Mouse (Mus musculus) brain, adult 10 weeks (tissue): ENCODE results near the gene Hdac5. TPM values are rescaled to one million over a fixed set of nuclear protein-coding genes. Genes with fewer than 3 reads are reported as not detected.

Source experiments
- polyA plus RNA-seq: library from polyadenylated mRNA; stranded (reverse); fragments of 350-450 nt; fragmentation: Illumina TruSeq; extraction: RNeasy Lipid Tissue Mini Kit (QIAGEN cat#74804); gene quantifications from one replicate; pipeline ENCODE4 v1.2.3, GENCODE M21; 2015; ENCODE audit warnings: low read depth, low replicate concordance

Gene Hdac5
- polyA plus RNA-seq = 122 TPM

GRCm38 (mm10) chr11:102230006-102230741 is at the start of gene Hdac5:
Hdac5 (minus strand) TSS chr11:102230166.

GRCm38 (mm10) chr11:102268520-102269244 is 38.7 kb upstream of the Hdac5 start, which contains the start of gene Asb16:
Asb16 (plus strand) TSS chr11:102268743.

GRCm38 (mm10) chr11:102248630-102249230 is 18.8 kb upstream of the Hdac5 start, which contains the start of gene BC030867:
BC030867 (plus strand) TSS chr11:102248882.

GRCm38 (mm10) chr11:102189461-102190436 is 40.2 kb downstream of the Hdac5 start, which contains the start of gene G6pc3:
G6pc3 (plus strand) TSS chr11:102189620.

DNA sequence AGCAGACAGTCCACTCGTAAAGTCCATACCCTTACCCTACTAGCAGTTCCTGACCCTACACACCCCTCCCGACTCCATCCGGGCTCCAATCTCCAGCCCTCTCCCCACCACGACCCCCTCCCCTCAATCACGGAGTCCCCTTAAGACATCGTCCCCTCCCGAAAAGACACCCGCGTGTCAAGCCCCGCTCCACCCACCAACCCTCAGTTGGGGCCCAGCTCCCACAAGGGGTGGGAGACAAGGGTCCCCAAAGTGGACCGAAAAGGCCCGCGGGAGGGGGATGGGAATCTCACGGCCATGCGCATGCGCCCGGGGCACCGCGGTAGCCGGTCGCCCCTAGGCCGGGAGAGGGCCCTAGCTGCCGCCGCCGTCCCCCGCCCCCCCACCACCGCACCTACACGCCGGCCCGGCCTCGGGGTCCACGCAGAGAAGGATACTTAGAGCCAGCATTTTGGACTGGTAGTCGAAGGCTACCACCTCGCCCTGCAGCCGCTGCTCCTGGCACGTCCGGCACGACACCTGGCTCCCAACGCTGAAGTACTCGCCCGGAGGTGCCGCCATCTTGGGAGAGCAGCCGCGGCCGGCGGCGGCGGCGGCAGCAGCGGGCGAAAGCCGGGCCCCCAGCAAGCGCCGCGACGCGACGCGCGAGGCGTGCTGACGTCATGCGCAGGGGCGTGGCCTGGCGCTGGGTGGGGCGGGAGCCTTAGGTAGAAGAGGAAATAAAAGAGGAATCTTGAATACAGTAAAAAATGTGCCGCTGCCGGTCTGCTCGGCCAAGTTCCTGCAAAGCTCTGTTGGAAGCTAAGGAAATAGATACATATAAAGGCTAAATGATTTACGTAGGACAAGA is 45.1 kb downstream of the Hdac5 start, which contains the start of gene Lsm12:
Lsm12 (minus strand) TSS at position 651 of the 850 bp plus-strand sequence.

DNA sequence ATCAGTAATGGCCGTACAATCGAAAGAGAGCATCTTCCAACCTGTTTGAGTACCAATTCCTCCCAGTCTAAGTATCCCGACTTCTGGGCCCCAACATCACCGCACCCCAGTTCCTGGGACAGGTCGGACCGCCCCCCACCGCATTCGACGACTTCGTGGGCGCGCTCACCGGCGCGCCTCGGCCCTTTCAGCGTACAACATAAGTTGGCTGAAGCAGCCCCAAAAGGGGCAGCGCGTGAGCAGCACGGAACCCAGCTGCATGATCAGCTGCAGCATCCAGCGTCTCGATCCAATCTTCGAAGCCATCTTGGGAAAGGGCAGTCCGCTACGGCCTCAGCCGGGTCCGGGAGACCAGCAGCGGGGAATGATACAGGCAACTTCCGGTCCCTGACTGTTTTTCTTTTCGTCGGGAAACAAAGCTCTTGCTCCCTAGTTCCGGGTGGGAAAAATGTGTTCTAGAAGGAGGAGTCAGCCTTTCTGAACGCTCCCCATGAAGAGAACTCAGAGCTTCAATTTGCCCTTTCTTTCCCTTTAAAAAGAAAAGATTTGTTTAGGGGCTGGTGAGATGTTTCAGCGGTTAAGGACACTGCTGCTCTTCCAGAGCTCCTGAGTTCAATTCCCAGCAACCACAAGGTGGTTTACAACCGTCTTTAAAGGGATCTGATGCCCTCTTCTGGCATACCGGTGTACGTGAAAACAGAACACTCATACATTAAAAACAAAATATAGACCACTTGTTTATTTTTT is 73.8 kb downstream of the Hdac5 start, which contains the start of gene Tmem101:
Tmem101 (minus strand) TSS at position 366 of the 747 bp plus-strand sequence.

DNA sequence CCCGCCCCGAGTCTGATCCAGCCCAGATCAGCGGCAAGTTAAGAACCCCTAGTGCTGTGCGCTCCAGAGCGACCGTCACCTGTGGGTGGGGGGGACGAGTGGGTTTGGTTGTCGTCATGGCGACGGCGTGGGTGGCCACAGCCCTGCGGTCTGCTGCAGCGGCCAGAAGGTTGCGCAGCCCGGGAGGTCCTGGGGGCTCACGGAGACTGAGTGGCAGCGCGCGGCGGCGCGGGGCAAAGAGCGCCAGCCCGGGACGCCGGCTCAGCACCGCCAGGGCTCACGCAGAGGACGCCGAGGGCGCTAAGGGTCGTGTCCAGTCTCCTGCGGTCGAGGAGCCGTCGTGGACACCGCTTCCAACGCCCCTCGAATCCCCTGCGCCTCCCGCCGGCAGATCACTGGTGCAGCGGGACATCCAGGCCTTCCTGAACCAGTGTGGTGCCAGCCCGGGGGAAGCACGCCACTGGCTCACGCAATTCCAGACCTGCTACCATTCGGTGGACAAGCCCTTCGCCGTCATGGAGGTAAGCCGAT is 84.4 kb downstream of the Hdac5 start, which contains the start of gene Nags:
Nags (plus strand) TSS at position 43 of the 531 bp plus-strand sequence.

Other genes starting within 250 kb of the Hdac5 start
- gene Cfap97d1, start 245.9 kb downstream of the Hdac5 start, polyA plus RNA-seq = not detected
- 151 TPM for gene Dusp3, start 243.2 kb downstream of the Hdac5 start, polyA plus RNA-seq
- 42.1 TPM for gene Mpp3, start 201.7 kb downstream of the Hdac5 start, polyA plus RNA-seq
- gene Cd300lg, start 188.7 kb downstream of the Hdac5 start, polyA plus RNA-seq = 0.25 TPM
- 87.5 TPM for gene Mpp2, start 141.7 kb downstream of the Hdac5 start, polyA plus RNA-seq
- gene Ppy, start 128.8 kb downstream of the Hdac5 start, polyA plus RNA-seq = not detected
- gene Pyy, start 122.3 kb downstream of the Hdac5 start, polyA plus RNA-seq = not detected
- not detected for gene Nags, start 84.7 kb downstream of the Hdac5 start, polyA plus RNA-seq
- 25.8 TPM for gene Tmem101, start 73.8 kb downstream of the Hdac5 start, polyA plus RNA-seq
- 26.1 TPM for gene Lsm12, start 44.9 kb downstream of the Hdac5 start, polyA plus RNA-seq
- gene G6pc3, start 40.5 kb downstream of the Hdac5 start, polyA plus RNA-seq = 61.4 TPM
- gene BC030867, start 18.7 kb upstream of the Hdac5 start, polyA plus RNA-seq = 2.6 TPM
- gene Asb16, start 38.6 kb upstream of the Hdac5 start, polyA plus RNA-seq = 3.1 TPM
- gene Tmub2, start 54.8 kb upstream of the Hdac5 start, polyA plus RNA-seq = 92.1 TPM
- 175 TPM for gene Atxn7l3, start 66.5 kb upstream of the Hdac5 start, polyA plus RNA-seq
- 89.6 TPM for gene Ubtf, start 89.6 kb upstream of the Hdac5 start, polyA plus RNA-seq
- not detected for gene Slc4a1, start 136.0 kb upstream of the Hdac5 start, polyA plus RNA-seq
- gene Rundc3a, start 163.2 kb upstream of the Hdac5 start, polyA plus RNA-seq = 388 TPM
- gene Slc25a39, start 177.8 kb upstream of the Hdac5 start, polyA plus RNA-seq = 84.6 TPM
- 50.6 TPM for gene Grn, start 200.1 kb upstream of the Hdac5 start, polyA plus RNA-seq
- gene Fam171a2, start 217.5 kb upstream of the Hdac5 start, polyA plus RNA-seq = 45.0 TPM
- gene Itga2b, start 240.0 kb upstream of the Hdac5 start, polyA plus RNA-seq = 4.9 TPM